Mouse (Mus musculus) MEL (cell line): Measurements from ENCODE around the gene Gxylt1.

ENCODE experiments used
- CTCF ChIP-seq, 3 experiments: IDR thresholded peaks in 2 of 3; conservative IDR thresholded peaks in 1 of 3; 2 replicates each; pipeline ENCODE4 v1.5.1; 2011 to 2012; ENCODE audit warnings: low read length in 3 of 3, low read depth in 2 of 3, mild to moderate bottlenecking in 2 of 3, improper control_type of control experiment in 1 of 3, inconsistent platforms in 1 of 3, mixed read lengths in 1 of 3, moderate library complexity in 1 of 3; ENCODE audit not compliant: control insufficient read depth in 1 of 3, insufficient read depth in 1 of 3, poor library complexity in 1 of 3, severe bottlenecking in 1 of 3
- EP300 ChIP-seq, 2 experiments: IDR thresholded peaks; 2 replicates each; pipeline ENCODE4 v1.6.1; 2011; ENCODE audit warnings: improper control_type of control experiment in 2 of 2, low read length in 2 of 2, low read depth in 1 of 2, mild to moderate bottlenecking in 1 of 2
- KAT2A ChIP-seq: conservative IDR thresholded peaks from 2 replicates; pipeline ENCODE4 v1.6.1; 2012; ENCODE audit warnings: low read depth, low read length, improper control_type of control experiment, inconsistent platforms
- MYC ChIP-seq: IDR thresholded peaks from 2 replicates; pipeline ENCODE4 v1.6.1; 2011; ENCODE audit warnings: low read depth, mild to moderate bottlenecking, low read length, improper control_type of control experiment, moderate library complexity
- POLR2A ChIP-seq, 2 experiments: IDR thresholded peaks; 2 replicates each; pipeline ENCODE4 v1.6.1; 2011 to 2012; ENCODE audit warnings: low read length in 2 of 2, mild to moderate bottlenecking in 2 of 2, control low read depth in 1 of 2, improper control_type of control experiment in 1 of 2, low read depth in 1 of 2, moderate library complexity in 1 of 2; ENCODE audit not compliant: control insufficient read depth in 1 of 2, insufficient read depth in 1 of 2, poor library complexity in 1 of 2
- POLR2AphosphoS2 ChIP-seq: IDR thresholded peaks from 2 replicates; pipeline ENCODE4 v1.6.1; 2011; ENCODE audit warnings: low read length, improper control_type of control experiment
- SIN3A ChIP-seq: IDR thresholded peaks from 2 replicates; pipeline ENCODE4 v1.6.1; 2012; ENCODE audit warnings: low read length, improper control_type of control experiment, inconsistent platforms
- ZC3H11A ChIP-seq: IDR thresholded peaks from 2 replicates; pipeline ENCODE4 v1.6.1; 2012; ENCODE audit warnings: low read depth, mild to moderate bottlenecking, inconsistent platforms, low read length, improper control_type of control experiment

DNA sequence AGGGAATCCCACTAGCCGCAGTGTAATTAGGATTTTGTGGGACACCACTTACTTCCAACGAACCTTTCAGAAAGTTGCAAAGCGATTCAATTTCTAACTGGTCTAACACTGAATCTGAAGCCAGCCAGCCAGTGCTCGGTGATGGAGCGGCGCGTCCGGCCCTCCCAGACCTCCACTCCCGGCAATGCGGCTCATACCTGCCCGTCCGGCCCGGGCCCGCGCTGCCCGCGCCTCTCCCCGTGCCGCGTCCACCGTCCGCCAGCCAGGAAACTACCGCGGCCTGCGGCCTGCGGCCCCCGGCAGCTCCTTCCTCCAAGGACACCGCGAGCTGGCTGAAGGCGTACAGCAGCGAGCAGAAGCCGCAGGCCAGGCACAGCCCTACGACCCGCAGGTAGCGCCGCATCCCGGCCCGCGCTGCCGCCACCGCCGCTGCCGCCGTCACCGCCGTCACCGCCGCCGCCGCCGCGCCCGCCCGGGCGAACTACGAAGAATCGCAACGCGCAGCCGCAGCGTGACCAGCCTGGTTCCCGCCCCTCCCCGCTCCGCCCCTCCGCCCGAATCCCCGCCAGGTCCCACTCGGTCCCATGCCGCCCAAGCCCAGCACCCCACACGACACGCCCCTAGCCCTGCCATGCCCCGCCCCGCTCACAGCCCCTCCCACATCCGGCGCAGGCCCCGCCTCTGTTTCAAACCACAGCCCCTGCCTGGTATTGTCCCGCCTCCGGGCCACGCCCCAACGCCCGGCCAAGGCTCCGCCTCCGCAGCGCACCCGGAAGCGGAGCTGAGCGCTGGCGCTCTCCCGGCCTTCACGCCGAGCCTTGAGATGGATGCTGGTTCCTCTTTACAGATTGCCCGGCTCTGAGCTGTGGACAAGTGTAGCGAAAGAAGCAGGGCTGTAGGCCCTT lies at the start of gene Gxylt1:
- TF ChIP-seq CTCF (IDR thresholded peaks at IDR 0.05 in 2 of 3, conservative IDR thresholded peaks at IDR 0.05 in 1 of 3; ENCODE audit: control insufficient read depth in 1 of 3, insufficient read depth in 1 of 3, low read depth in 2 of 3, low read length in 3 of 3, poor library complexity in 1 of 3, severe bottlenecking in 1 of 3) (no peak), EP300 (IDR thresholded peaks at IDR 0.05; ENCODE audit: low read depth in 1 of 2, low read length in 2 of 2) (no peak), SIN3A (peak; percentile 82), POLR2A (IDR thresholded peaks at IDR 0.05; ENCODE audit: control insufficient read depth in 1 of 2, insufficient read depth in 1 of 2, low read depth in 1 of 2, low read length in 2 of 2, poor library complexity in 1 of 2) (peak; percentile 77 to 97), MYC (0 out of 2 replicates have a peak, but pooled peaks have one; percentile 17), ZC3H11A (no peak), POLR2AphosphoS2 (peak; percentile 91), KAT2A (no peak)
